Mouse (Mus musculus): ENCODE results near the gene Cpb2.
A peak's percentile ranks its signal among the peaks of the same experiment; 100 is the strongest.

Gene Cpb2

GRCm38 (mm10) chr14:75246024-75247000, 4.2 kb downstream of the Cpb2 start:
- DNase-seq (ENCODE audit: low read depth, low spot score) = no peak

GRCm38 (mm10) chr14:75250432-75250831, 8.3 kb downstream of the Cpb2 start:
- no peak for DNase-seq (ENCODE audit: low read depth, low spot score)

GRCm38 (mm10) chr14:75256521-75256920, 14.4 kb downstream of the Cpb2 start:
- peak; percentile 13 for DNase-seq (ENCODE audit: low read depth, low spot score)

- no peak for DNase-seq (ENCODE audit: low read depth, low spot score)
These were observed 27.4 kb downstream of the Cpb2 start for GRCm38 (mm10) chr14:75269531-75269930.

- no peak for DNase-seq (ENCODE audit: low read depth, low spot score)
These were observed 37.6 kb downstream of the Cpb2 start for GRCm38 (mm10) chr14:75279716-75280115.

GRCm38 (mm10) chr14:75280406-75280805, 38.3 kb downstream of the Cpb2 start:
- DNase-seq (ENCODE audit: low read depth, low spot score) = no peak

GRCm38 (mm10) chr14:75283609-75284192, 41.6 kb downstream of the Cpb2 start:
- peak; percentile 56 for DNase-seq (ENCODE audit: low read depth, low spot score)

- DNase-seq (ENCODE audit: low read depth, low spot score) = peak; percentile 94
These were observed 42.3 kb downstream of the Cpb2 start, which contains the start of gene Zc3h13 for GRCm38 (mm10) chr14:75284193-75284915. Zc3h13 (plus strand) TSS chr14:75284373.

GRCm38 (mm10) chr14:75301081-75301480, 59.0 kb downstream of the Cpb2 start:
- DNase-seq (ENCODE audit: low read depth, low spot score) = no peak

- DNase-seq (ENCODE audit: low read depth, low spot score) = peak; percentile 41
These were observed 61.7 kb downstream of the Cpb2 start for GRCm38 (mm10) chr14:75303807-75304206.

- no peak for DNase-seq (ENCODE audit: low read depth, low spot score)
These were observed 65.8 kb downstream of the Cpb2 start for GRCm38 (mm10) chr14:75307855-75308254.

GRCm38 (mm10) chr14:75309336-75309992, 67.4 kb downstream of the Cpb2 start:
- peak; percentile 20 for DNase-seq (ENCODE audit: low read depth, low spot score)

GRCm38 (mm10) chr14:75314484-75314883, 72.4 kb downstream of the Cpb2 start:
- no peak for DNase-seq (ENCODE audit: low read depth, low spot score)

GRCm38 (mm10) chr14:75318736-75319135, 76.6 kb downstream of the Cpb2 start:
- DNase-seq (ENCODE audit: low read depth, low spot score) = no peak

- no peak for DNase-seq (ENCODE audit: low read depth, low spot score)
These were observed 78.2 kb downstream of the Cpb2 start for GRCm38 (mm10) chr14:75320269-75320668.

GRCm38 (mm10) chr14:75323354-75323753, 81.3 kb downstream of the Cpb2 start:
- DNase-seq (ENCODE audit: low read depth, low spot score) = no peak

- DNase-seq (ENCODE audit: low read depth, low spot score) = peak; percentile 33
These were observed 86.0 kb downstream of the Cpb2 start for GRCm38 (mm10) chr14:75328062-75328461.

- DNase-seq (ENCODE audit: low read depth, low spot score) = peak; percentile 71
These were observed 88.5 kb downstream of the Cpb2 start for GRCm38 (mm10) chr14:75330621-75331020.

Measured in R1 (cell line).